Mouse (Mus musculus) forebrain, embryonic 16.5 days (tissue): ENCODE results near the gene Mast4. TPM values are rescaled to one million over a fixed set of nuclear protein-coding genes. Genes with fewer than 3 reads are reported as not detected.

Experiments
- ATAC-seq: fragments of 200-750 bp; cut with Nextera tagmentation; 2 replicates; pipeline ENCODE4 v1.8.0; 2017; ENCODE audit warnings: mild to moderate bottlenecking, moderate library complexity
- H3K27ac ChIP-seq: fragments of 300-500 bp; sonication (generic); 2 replicates; pipeline ENCODE4 v1.5.1; 2014; ENCODE audit warnings: low read length, control low read depth
- H3K27me3 ChIP-seq: fragments of 300-500 bp; sonication (generic); replicated peaks from 2 replicates; pipeline ENCODE4 v1.6.1; 2014; ENCODE audit warnings: low read length; ENCODE audit not compliant: control insufficient read depth, insufficient read depth
- H3K36me3 ChIP-seq: fragments of 300-500 bp; sonication (generic); 2 replicates; pipeline ENCODE4 v1.6.1; 2014; ENCODE audit not compliant: control insufficient read depth, insufficient read depth
- H3K4me1 ChIP-seq: fragments of 300-500 bp; sonication (generic); replicated peaks from 2 replicates; pipeline ENCODE4 v1.6.1; 2014; ENCODE audit warnings: low read length; ENCODE audit not compliant: control insufficient read depth, insufficient read depth
- H3K4me2 ChIP-seq: fragments of 300-500 bp; sonication (generic); 2 replicates; pipeline ENCODE4 v1.6.1; 2014; ENCODE audit warnings: mild to moderate bottlenecking, low read length, control low read depth
- H3K4me3 ChIP-seq: fragments of 300-500 bp; sonication (generic); replicated peaks from 2 replicates; pipeline ENCODE4 v1.5.1; 2014; ENCODE audit warnings: mild to moderate bottlenecking, low read length, control low read depth
- H3K9ac ChIP-seq: fragments of 300-500 bp; sonication (generic); replicated peaks from 2 replicates; pipeline ENCODE4 v1.6.1; 2014; ENCODE audit warnings: low read depth, low read length, control low read depth
- H3K9me3 ChIP-seq: fragments of 300-500 bp; sonication (generic); 2 replicates; pipeline ENCODE4 v1.6.1; 2016; ENCODE audit warnings: low read length; ENCODE audit not compliant: control insufficient read depth
- WGBS: fragments of 180-500 bp; shearing (Covaris S2); extraction: QIAGEN DNeasy Blood & Tissue Kit; methylation state at CpG from one replicate; pipeline ENCODE4 v1.1.7; 2014; 5-methylcytosine and 5-hydroxymethylcytosine counted together
- polyA plus RNA-seq: library from polyadenylated mRNA; unstranded; fragments of >200 nt; fragmentation: Nextera tagmentation; extraction: Ambion mirVana; gene quantifications from 2 replicates; pipeline ENCODE4 v1.2.1, GENCODE M21; 2015

The Mast4 gene
- polyA plus RNA-seq, 1 experiment from 2014 or later, result 15.7 TPM

GRCm38 (mm10) chr13:102888895-102889490, 445.3 kb downstream of the Mast4 start:
- peaks cover 8% of the 10 kb centered on the region for H3K4me1 ChIP-seq
- H3K4me2 ChIP-seq, result no peak overlapping the region
- WGBS, result 84% methylated on average over 15 of the region's 15 CpGs
- no peaks in the 10 kb centered on the region for H3K9me3 ChIP-seq
- H3K36me3 ChIP-seq, result no peaks in the 10 kb centered on the region
- ATAC-seq, result no peak
- no peak overlapping the region for H3K9ac ChIP-seq
- H3K27ac ChIP-seq, result no peak overlapping the region
- H3K27me3 ChIP-seq, result no peaks in the 10 kb centered on the region
- no peak overlapping the region for H3K4me3 ChIP-seq

DNA sequence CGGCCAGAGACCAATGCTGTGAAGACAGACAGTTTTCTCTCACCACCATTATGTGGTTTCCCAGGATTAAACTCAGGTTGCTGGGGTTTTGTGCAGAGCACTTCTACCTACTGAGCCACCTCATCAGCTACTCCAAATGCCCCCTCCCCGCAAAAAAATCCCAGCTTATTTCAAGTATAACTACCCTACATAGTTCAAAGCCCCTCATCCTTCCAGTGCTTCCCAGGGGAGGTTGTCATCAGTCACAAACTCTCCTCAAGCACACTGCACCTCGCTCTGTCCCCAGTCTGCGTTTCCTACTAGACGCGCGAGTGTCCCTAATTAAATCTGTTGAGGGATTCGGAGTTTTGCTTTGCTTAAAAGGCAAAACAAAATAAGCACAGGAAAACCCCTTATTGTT, 446.1 kb downstream of the Mast4 start:
- WGBS, result 45% methylated on average over 8 of the region's 8 CpGs

DNA sequence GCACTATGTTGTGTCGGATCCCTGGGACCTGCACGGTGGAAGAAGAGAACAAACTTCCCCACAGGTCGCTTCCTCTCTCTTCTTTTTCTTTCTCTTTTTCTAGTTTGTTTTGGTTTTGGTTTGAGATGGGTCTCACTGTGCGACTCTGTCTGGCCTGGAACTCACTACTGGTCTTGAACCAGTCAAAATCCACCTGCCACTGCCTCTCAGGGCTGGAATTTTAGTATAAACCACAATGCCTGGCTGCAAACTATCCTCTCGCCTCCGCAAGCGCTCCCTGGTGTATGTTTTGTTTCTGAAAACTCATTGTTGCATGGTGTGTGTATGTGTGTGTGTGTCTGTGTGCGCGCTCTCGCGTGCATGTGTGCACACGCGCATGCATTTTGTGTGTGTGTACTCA, 446.8 kb downstream of the Mast4 start:
- H3K27me3 ChIP-seq, result no peaks in the 10 kb centered on the region
- no peak overlapping the region for H3K4me2 ChIP-seq
- no peak for ATAC-seq
- peaks cover 4% of the 10 kb centered on the region for H3K4me1 ChIP-seq
- 0 out of 2 replicates have a peak overlapping the region, but pooled peaks have one; percentile 1 for H3K27ac ChIP-seq
- H3K4me3 ChIP-seq, result no peak overlapping the region
- no peaks in the 10 kb centered on the region for H3K9me3 ChIP-seq
- 96% methylated on average over 13 of the region's 13 CpGs for WGBS
- H3K36me3 ChIP-seq, result no peaks in the 10 kb centered on the region
- no peak overlapping the region for H3K9ac ChIP-seq

More for the DNA sequence above, 446.1 kb downstream of the Mast4 start:
- no peak overlapping the region for H3K27ac ChIP-seq
- no peaks in the 10 kb centered on the region for H3K9me3 ChIP-seq
- peaks cover 4% of the 10 kb centered on the region for H3K4me1 ChIP-seq
- no peaks in the 10 kb centered on the region for H3K36me3 ChIP-seq
- no peak overlapping the region for H3K4me3 ChIP-seq
- ATAC-seq, result no peak
- no peaks in the 10 kb centered on the region for H3K27me3 ChIP-seq
- no peak overlapping the region for H3K4me2 ChIP-seq
- H3K9ac ChIP-seq, result no peak overlapping the region

DNA sequence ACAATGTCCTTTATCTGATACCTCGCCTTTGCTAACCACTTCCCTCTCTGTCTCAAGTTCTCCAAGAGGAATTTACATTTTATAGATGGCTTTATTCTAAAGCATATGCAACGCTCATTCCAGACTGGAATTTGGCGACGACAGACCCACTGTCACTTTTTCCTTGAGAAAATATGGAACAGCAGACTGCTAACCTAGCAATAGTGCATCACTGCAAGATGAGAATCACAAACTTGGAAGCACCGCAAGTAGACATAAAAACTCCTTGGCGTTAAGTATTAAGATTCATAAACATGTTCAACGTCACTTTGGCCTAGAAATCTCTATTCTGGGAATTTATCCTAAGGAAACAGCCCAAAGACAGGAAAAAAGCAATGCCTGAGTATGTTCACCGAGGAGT, 447.5 kb downstream of the Mast4 start:
- H3K36me3 ChIP-seq, result no peaks in the 10 kb centered on the region
- WGBS, result 70% methylated on average over 8 of the region's 8 CpGs
- ATAC-seq, result peak; percentile 63
- no peak overlapping the region for H3K4me3 ChIP-seq
- peaks cover 4% of the 10 kb centered on the region for H3K4me1 ChIP-seq
- no peaks in the 10 kb centered on the region for H3K27me3 ChIP-seq
- no peak overlapping the region for H3K9ac ChIP-seq
- H3K9me3 ChIP-seq, result no peaks in the 10 kb centered on the region
- H3K4me2 ChIP-seq, result no peak overlapping the region
- no peak overlapping the region for H3K27ac ChIP-seq

- Histone ChIP-seq H3K27ac (no peak overlapping the region), H3K36me3 (no peaks in the 10 kb centered on the region), H3K4me2 (no peak overlapping the region), H3K27me3 (no peaks in the 10 kb centered on the region), H3K4me3 (no peak overlapping the region), H3K9me3 (no peaks in the 10 kb centered on the region), H3K9ac (no peak overlapping the region), H3K4me1 (peaks cover 4% of the 10 kb centered on the region)
- WGBS, result 82% methylated on average over 4 of the region's 4 CpGs
- no peak for ATAC-seq
These were observed 448.1 kb downstream of the Mast4 start for GRCm38 (mm10) chr13:102886147-102886546.

GRCm38 (mm10) chr13:102880381-102881076, 453.8 kb downstream of the Mast4 start:
- Histone ChIP-seq H3K4me3 (no peak overlapping the region), H3K27ac (no peak overlapping the region), H3K4me1 (peaks cover 3% of the 10 kb centered on the region; the same call in 1 of the 2 replicates), H3K27me3 (no peaks in the 10 kb centered on the region), H3K36me3 (no peaks in the 10 kb centered on the region), H3K4me2 (no peak overlapping the region), H3K9me3 (no peaks in the 10 kb centered on the region), H3K9ac (no peak overlapping the region)
- 96% methylated on average over 7 of the region's 7 CpGs for WGBS
- ATAC-seq, result no peak

GRCm38 (mm10) chr13:102878631-102879030, 455.7 kb downstream of the Mast4 start:
- Histone ChIP-seq H3K27ac (no peak overlapping the region), H3K4me2 (no peak overlapping the region), H3K9me3 (no peaks in the 10 kb centered on the region), H3K27me3 (no peaks in the 10 kb centered on the region), H3K36me3 (no peaks in the 10 kb centered on the region), H3K4me1 (peaks cover 18% of the 10 kb centered on the region), H3K9ac (no peak overlapping the region), H3K4me3 (no peak overlapping the region)
- ATAC-seq, result no peak
- 81% methylated on average over 6 of the region's 6 CpGs for WGBS

GRCm38 (mm10) chr13:102877766-102878325, 456.5 kb downstream of the Mast4 start:
- Histone ChIP-seq H3K9me3 (no peaks in the 10 kb centered on the region), H3K4me3 (no peak overlapping the region), H3K9ac (no peak overlapping the region), H3K27me3 (no peaks in the 10 kb centered on the region), H3K36me3 (no peaks in the 10 kb centered on the region), H3K27ac (no peak overlapping the region), H3K4me2 (no peak overlapping the region), H3K4me1 (peaks cover 18% of the 10 kb centered on the region)
- ATAC-seq, result no peak
- WGBS, result 66% methylated on average over 12 of the region's 12 CpGs

DNA sequence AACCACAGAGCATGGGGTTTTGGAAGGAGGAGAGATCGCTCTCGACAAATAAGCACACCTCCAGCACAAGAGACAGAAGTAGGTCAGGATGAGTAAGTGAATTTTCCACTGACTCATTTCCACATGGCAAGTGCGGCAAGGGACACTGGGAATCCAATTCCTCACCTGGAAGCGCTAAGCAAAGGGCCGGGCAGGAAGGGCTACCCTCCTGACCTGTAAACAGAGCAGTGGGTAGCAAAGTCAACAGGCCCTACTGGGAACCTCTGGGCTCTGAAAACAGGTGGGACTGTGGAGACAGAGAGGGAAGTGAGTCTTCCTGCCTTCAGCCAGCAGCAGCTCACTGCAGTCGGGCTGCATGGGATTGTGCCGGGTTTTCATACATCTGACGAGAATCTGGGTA, 457.1 kb downstream of the Mast4 start:
- WGBS, result 87% methylated on average over 8 of the region's 8 CpGs

More for the DNA sequence above, 457.1 kb downstream of the Mast4 start:
- Histone ChIP-seq H3K4me2 (no peak overlapping the region), H3K4me1 (peaks cover 18% of the 10 kb centered on the region), H3K9ac (no peak overlapping the region), H3K9me3 (no peaks in the 10 kb centered on the region), H3K27me3 (no peaks in the 10 kb centered on the region), H3K27ac (no peak overlapping the region), H3K4me3 (no peak overlapping the region), H3K36me3 (no peaks in the 10 kb centered on the region)
- no peak for ATAC-seq
